Mouse (Mus musculus) MEL (cell line): ENCODE measurements around the gene Trim46. TPM values are rescaled to one million over a fixed set of nuclear protein-coding genes. Genes with fewer than 3 reads are reported as not detected.

Experiments used
- DNase-seq: peaks from one replicate; pipeline ENCODE4 v3.0.0; 2011; ENCODE audit warnings: low read depth, low spot score
- H3K27ac ChIP-seq: 2 replicates; pipeline ENCODE4 v1.5.1; 2012; ENCODE audit warnings: low read depth, mild to moderate bottlenecking, control low read depth, low read length, moderate library complexity; ENCODE audit not compliant: control insufficient read depth
- H3K27me3 ChIP-seq, 2 experiments: fragments of 150-350 bp in 1 of 2; sonication (generic) in 1 of 2; 2 replicates each; pipeline ENCODE4 v1.6.1; 2012; ENCODE audit warnings: low read length in 2 of 2, mild to moderate bottlenecking in 2 of 2, improper control_type of control experiment in 1 of 2, moderate library complexity in 1 of 2; ENCODE audit not compliant: insufficient read depth in 2 of 2, control insufficient read depth in 1 of 2
- H3K36me3 ChIP-seq, 2 experiments: 2 replicates each; pipeline ENCODE4 v1.6.1; 2012 to 2014; ENCODE audit warnings: low read length in 2 of 2, improper control_type of control experiment in 1 of 2, inconsistent platforms in 1 of 2, mild to moderate bottlenecking in 1 of 2; ENCODE audit not compliant: insufficient read depth in 2 of 2, control insufficient read depth in 1 of 2
- H3K4me1 ChIP-seq, 2 experiments: fragments of 150-350 bp in 1 of 2; sonication (generic) in 1 of 2; 2 replicates each; pipeline ENCODE4 v1.6.1; 2012; ENCODE audit warnings: low read length in 2 of 2, improper control_type of control experiment in 1 of 2, mild to moderate bottlenecking in 1 of 2; ENCODE audit not compliant: insufficient read depth in 2 of 2, control insufficient read depth in 1 of 2
- H3K4me3 ChIP-seq, 2 experiments: fragments of 150-350 bp in 1 of 2; sonication (generic) in 1 of 2; 2 replicates each; pipeline ENCODE4 v1.5.1; 2012; ENCODE audit warnings: low read depth in 2 of 2, low read length in 2 of 2, mild to moderate bottlenecking in 2 of 2, moderate library complexity in 2 of 2, control low read depth in 1 of 2, improper control_type of control experiment in 1 of 2; ENCODE audit not compliant: control insufficient read depth in 1 of 2, insufficient read depth in 1 of 2
- H3K79me2 ChIP-seq: 2 replicates; pipeline ENCODE4 v1.6.1; 2012; ENCODE audit warnings: mild to moderate bottlenecking, low read length, moderate library complexity; ENCODE audit not compliant: control insufficient read depth, poor library complexity, insufficient read depth
- H3K9ac ChIP-seq: 2 replicates; pipeline ENCODE4 v1.6.1; 2012; ENCODE audit warnings: low read depth, mild to moderate bottlenecking, control low read depth, low read length, moderate library complexity; ENCODE audit not compliant: control insufficient read depth, poor library complexity, severe bottlenecking
- H3K9me3 ChIP-seq: fragments of 150-350 bp; sonication (generic); replicated peaks from 2 replicates; pipeline ENCODE4 v1.6.1; 2012; ENCODE audit warnings: mild to moderate bottlenecking, low read length, improper control_type of control experiment, moderate library complexity; ENCODE audit not compliant: insufficient read depth
- BHLHE40 ChIP-seq: IDR thresholded peaks from 2 replicates; pipeline ENCODE4 v1.6.1; 2012; ENCODE audit warnings: low read depth, mild to moderate bottlenecking, inconsistent platforms, low read length, improper control_type of control experiment, borderline replicate concordance
- CHD1 ChIP-seq: IDR thresholded peaks from 2 replicates; pipeline ENCODE4 v1.6.1; 2012; ENCODE audit warnings: low read depth, mild to moderate bottlenecking, inconsistent platforms, low read length, improper control_type of control experiment
- CHD2 ChIP-seq: IDR thresholded peaks from 2 replicates; pipeline ENCODE4 v1.6.1; 2011; ENCODE audit warnings: low read length, improper control_type of control experiment
- CTCF ChIP-seq, 3 experiments: IDR thresholded peaks in 2 of 3; conservative IDR thresholded peaks in 1 of 3; 2 replicates each; pipeline ENCODE4 v1.5.1; 2011 to 2012; ENCODE audit warnings: low read length in 3 of 3, low read depth in 2 of 3, mild to moderate bottlenecking in 2 of 3, improper control_type of control experiment in 1 of 3, inconsistent platforms in 1 of 3, mixed read lengths in 1 of 3, moderate library complexity in 1 of 3; ENCODE audit not compliant: control insufficient read depth in 1 of 3, insufficient read depth in 1 of 3, poor library complexity in 1 of 3, severe bottlenecking in 1 of 3
- ELF1 ChIP-seq: IDR thresholded peaks from 2 replicates; pipeline ENCODE4 v1.6.1; 2014; ENCODE audit warnings: low read depth, mild to moderate bottlenecking, inconsistent platforms, low read length, improper control_type of control experiment, moderate library complexity
- GATA1 ChIP-seq: IDR thresholded peaks from 2 replicates; pipeline ENCODE4 v1.6.1; 2011; ENCODE audit warnings: low read depth, low read length, improper control_type of control experiment
- JUND ChIP-seq: IDR thresholded peaks from 2 replicates; pipeline ENCODE4 v1.6.1; 2011; ENCODE audit warnings: low read depth, mild to moderate bottlenecking, improper control_type of control experiment, low read length
- MAFK ChIP-seq: IDR thresholded peaks from 2 replicates; pipeline ENCODE4 v1.6.1; 2011; ENCODE audit warnings: low read depth, mild to moderate bottlenecking, low read length, improper control_type of control experiment, borderline replicate concordance
- MEF2A ChIP-seq: IDR thresholded peaks from 2 replicates; pipeline ENCODE4 v1.6.1; 2014; ENCODE audit warnings: low read depth, mild to moderate bottlenecking, inconsistent platforms, low read length, improper control_type of control experiment; ENCODE audit not compliant: poor library complexity, insufficient replicate concordance, severe bottlenecking; ENCODE audit errors: extremely low read depth
- MXI1 ChIP-seq: IDR thresholded peaks from 2 replicates; pipeline ENCODE4 v1.6.1; 2011; ENCODE audit warnings: mild to moderate bottlenecking, low read depth, low read length, improper control_type of control experiment
- MYB ChIP-seq: IDR thresholded peaks from 2 replicates; pipeline ENCODE4 v1.6.1; 2011; ENCODE audit warnings: mild to moderate bottlenecking, low read depth, low read length, improper control_type of control experiment
- MYC ChIP-seq: IDR thresholded peaks from 2 replicates; pipeline ENCODE4 v1.6.1; 2011; ENCODE audit warnings: low read depth, mild to moderate bottlenecking, low read length, improper control_type of control experiment, moderate library complexity
- NELFE ChIP-seq: IDR thresholded peaks from 2 replicates; pipeline ENCODE4 v1.6.1; 2011; ENCODE audit warnings: low read depth, low read length, improper control_type of control experiment
- NRF1 ChIP-seq: IDR thresholded peaks from 2 replicates; pipeline ENCODE4 v1.6.1; 2014; ENCODE audit warnings: low read depth, mild to moderate bottlenecking, inconsistent platforms, low read length, improper control_type of control experiment, moderate library complexity; ENCODE audit not compliant: poor library complexity, insufficient read depth, severe bottlenecking
- POLR2A ChIP-seq, 2 experiments: IDR thresholded peaks; 2 replicates each; pipeline ENCODE4 v1.6.1; 2011 to 2012; ENCODE audit warnings: low read length in 2 of 2, mild to moderate bottlenecking in 2 of 2, control low read depth in 1 of 2, improper control_type of control experiment in 1 of 2, low read depth in 1 of 2, moderate library complexity in 1 of 2; ENCODE audit not compliant: control insufficient read depth in 1 of 2, insufficient read depth in 1 of 2, poor library complexity in 1 of 2
- POLR2AphosphoS2 ChIP-seq: IDR thresholded peaks from 2 replicates; pipeline ENCODE4 v1.6.1; 2011; ENCODE audit warnings: low read length, improper control_type of control experiment
- RCOR1 ChIP-seq: IDR thresholded peaks from 2 replicates; pipeline ENCODE4 v1.6.1; 2012; ENCODE audit warnings: low read depth, mild to moderate bottlenecking, inconsistent platforms, low read length, improper control_type of control experiment
- ZC3H11A ChIP-seq: IDR thresholded peaks from 2 replicates; pipeline ENCODE4 v1.6.1; 2012; ENCODE audit warnings: low read depth, mild to moderate bottlenecking, inconsistent platforms, low read length, improper control_type of control experiment
- polyA plus RNA-seq, 2 experiments: library from polyadenylated mRNA; stranded (reverse) in 1 of 2; unstranded in 1 of 2; fragments of >175 nt in 1 of 2; fragments of >200 nt in 1 of 2; gene quantifications; 2 replicates each; pipeline versions ENCODE4 v1.2.1 to v1.2.4; 2012; ENCODE audit warnings: low replicate concordance in 2 of 2, low read depth in 1 of 2; ENCODE audit not compliant: insufficient read length in 2 of 2, insufficient read depth in 1 of 2, missing spikeins in 1 of 2
- total RNA-seq: library from RNA; depleted of rRNA; stranded (reverse); fragments of 300-350 nt; gene quantifications from 2 replicates; pipeline ENCODE4 v1.2.3, GENCODE M21; 2012

Trim46 gene
- total and polyA plus RNA-seq, 3 experiments: 3.3 to 7.7 TPM; not detected in 1

GRCm38 (mm10) chr3:89278107-89278506, 32.0 kb upstream of the Trim46 start:
- Histone ChIP-seq H3K27ac (no peak overlapping the region), H3K36me3 (no peaks in the 10 kb centered on the region), H3K9me3 (no peaks in the 10 kb centered on the region), H3K27me3 (peaks cover 29 to 38% of the 10 kb centered on the region in 2 experiments), H3K4me1 (no peaks in the 10 kb centered on the region), H3K79me2 (no peaks in the 10 kb centered on the region), H3K4me3 (no peak overlapping the region), H3K9ac (no peak overlapping the region)
- DNase-seq: no peak
- no peak for TF ChIP-seq CTCF (IDR thresholded peaks at IDR 0.05 in 2 of 3, conservative IDR thresholded peaks at IDR 0.05 in 1 of 3; ENCODE audit: control insufficient read depth in 1 of 3, insufficient read depth in 1 of 3, low read depth in 2 of 3, low read length in 3 of 3, poor library complexity in 1 of 3, severe bottlenecking in 1 of 3)
- no peak for TF ChIP-seq MYB
- no peak for TF ChIP-seq CHD2
- TF ChIP-seq MYC: no peak
- TF ChIP-seq CHD1: no peak
- TF ChIP-seq ELF1: no peak
- TF ChIP-seq RCOR1: no peak
- no peak for TF ChIP-seq NELFE
- no peak for TF ChIP-seq MXI1
- no peak for TF ChIP-seq NRF1
- no peak for TF ChIP-seq ZC3H11A
- no peak for TF ChIP-seq MAFK
- TF ChIP-seq BHLHE40: no peak
- no peak for TF ChIP-seq POLR2A (IDR thresholded peaks at IDR 0.05; ENCODE audit: control insufficient read depth in 1 of 2, insufficient read depth in 1 of 2, low read depth in 1 of 2, low read length in 2 of 2, poor library complexity in 1 of 2)
- TF ChIP-seq MEF2A: no peak

GRCm38 (mm10) chr3:89277281-89278021, 31.3 kb upstream of the Trim46 start:
- H3K9ac ChIP-seq: no peak overlapping the region
- peaks cover 27 to 36% of the 10 kb centered on the region in 2 experiments for H3K27me3 ChIP-seq

More at GRCm38 (mm10) chr3:89277281-89278021, 31.3 kb upstream of the Trim46 start:
- H3K79me2 ChIP-seq: no peaks in the 10 kb centered on the region
- no peak overlapping the region for H3K4me3 ChIP-seq
- TF ChIP-seq JUND (no peak), POLR2AphosphoS2 (no peak), GATA1 (no peak), NRF1 (no peak)
- no peak for DNase-seq
- no peak overlapping the region for H3K27ac ChIP-seq
- no peaks in the 10 kb centered on the region for H3K9me3 ChIP-seq
- H3K4me1 ChIP-seq: no peaks in the 10 kb centered on the region
- H3K36me3 ChIP-seq: no peaks in the 10 kb centered on the region
